Mouse (Mus musculus) E14TG2a.4 (cell line): Measurements from ENCODE around the gene Snrnp48.

ENCODE experiments used
- CTCF ChIP-seq: conservative IDR thresholded peaks from 2 replicates; pipeline ENCODE4 v1.5.1; 2014; ENCODE audit warnings: low read length
- NANOG ChIP-seq: IDR thresholded peaks from 2 replicates; pipeline ENCODE4 v1.6.1; 2014; ENCODE audit warnings: borderline replicate concordance, low read length, mixed read lengths
- POU5F1 ChIP-seq: IDR thresholded peaks from 2 replicates; pipeline ENCODE4 v1.6.1; 2014; ENCODE audit warnings: low read length, borderline replicate concordance

DNA sequence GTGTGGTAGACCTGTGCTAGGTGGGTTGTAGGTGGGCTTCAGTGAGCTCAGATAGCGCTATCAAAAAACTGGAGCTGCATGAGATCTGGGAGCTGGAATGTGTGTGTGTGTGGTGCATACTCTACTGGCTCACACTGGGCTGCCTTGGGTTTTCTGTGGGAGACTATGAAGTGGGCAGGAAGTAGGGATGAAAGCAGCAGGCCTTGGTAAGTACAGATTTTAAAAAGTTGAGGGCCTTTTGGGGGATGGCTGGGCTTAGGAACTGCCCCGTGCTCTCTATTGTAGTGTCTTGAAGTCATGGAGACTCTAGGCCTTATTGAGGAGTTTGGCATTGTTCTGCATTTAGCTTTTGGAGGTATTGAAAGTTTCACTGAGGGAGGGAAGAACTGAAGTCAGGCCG lies 13.9 kb downstream of the Snrnp48 start:
- TF ChIP-seq CTCF (no peak), NANOG (no peak), POU5F1 (no peak)
